Mouse (Mus musculus) liver, embryonic 18 days (tissue): ENCODE data around the gene Cphx2. TPM values are rescaled to one million over a fixed set of nuclear protein-coding genes. Genes with fewer than 3 reads are reported as not detected.

Experiments
- polyA plus RNA-seq: library from polyadenylated mRNA; depleted of rRNA; stranded (reverse); fragments of >200 nt; gene quantifications from 2 replicates; pipeline ENCODE4 v1.2.3, GENCODE M21; 2012; rRNA removed

Gene Cphx2
- polyA plus RNA-seq = 0.12 and 0.23 TPM in 2 replicates

GRCm38 (mm10) chr14:26081216-26081615 lies at the start of gene Cphx2:
TSS of gene Cphx2 (plus strand) at chr14:26081516.

GRCm38 (mm10) chr14:26042611-26043010 lies 38.7 kb upstream of the Cphx2 start, which contains the start of gene Gm9780:
TSS of gene Gm9780 (minus strand) at chr14:26042711.

GRCm38 (mm10) chr14:26067325-26067633 lies 14.0 kb upstream of the Cphx2 start, which contains the start of gene Tmem254c:
TSS of gene Tmem254c (minus strand) at chr14:26067355.

GRCm38 (mm10) chr14:26081997-26082396 lies 681 bp downstream of the Cphx2 start, which contains the start of gene Cphx3:
TSS of gene Cphx3 (plus strand) at chr14:26082297.

GRCm38 (mm10) chr14:26118150-26118549 lies 36.8 kb downstream of the Cphx2 start, which contains the start of gene Duxbl2:
TSS of gene Duxbl2 (plus strand) at chr14:26118349.

Other genes starting within 250 kb of the Cphx2 start
- 13.4 and 14.4 TPM in 2 replicates for gene Anxa11, start 239.4 kb upstream of the Cphx2 start, polyA plus RNA-seq
- 0.34 and 0.60 TPM in 2 replicates for gene Plac9a, start 178.4 kb upstream of the Cphx2 start, polyA plus RNA-seq
- 1.7 and 2.9 TPM in 2 replicates for gene Tmem254a, start 153.8 kb upstream of the Cphx2 start, polyA plus RNA-seq
- gene Cphx1, start 143.2 kb upstream of the Cphx2 start, polyA plus RNA-seq = 0.35 TPM in 1 of 2 replicates, not detected in the other
- gene Duxbl1, start 102.9 kb upstream of the Cphx2 start, polyA plus RNA-seq = 0.12 and 0.18 TPM in 2 replicates
- 8.0 and 9.0 TPM in 2 replicates for gene Gm9780, start 38.8 kb upstream of the Cphx2 start, polyA plus RNA-seq
- gene Tmem254c, start 14.2 kb upstream of the Cphx2 start, polyA plus RNA-seq = 13.1 and 17.1 TPM in 2 replicates
- 0.03 and 0.29 TPM in 2 replicates for gene Cphx3, start 781 bp downstream of the Cphx2 start, polyA plus RNA-seq
- not detected in 2 replicates for gene Duxbl2, start 36.8 kb downstream of the Cphx2 start, polyA plus RNA-seq
- 2.0 and 3.3 TPM in 2 replicates for gene Plac9b, start 101.0 kb downstream of the Cphx2 start, polyA plus RNA-seq
- 17.6 and 18.6 TPM in 2 replicates for gene Tmem254b, start 125.5 kb downstream of the Cphx2 start, polyA plus RNA-seq
- gene Duxbl3, start 176.4 kb downstream of the Cphx2 start, polyA plus RNA-seq = 0.08 TPM in 1 of 2 replicates, not detected in the other